Comparison of ENCODE assay signal across 8 mouse cellular contexts in the genomic region with DNA sequence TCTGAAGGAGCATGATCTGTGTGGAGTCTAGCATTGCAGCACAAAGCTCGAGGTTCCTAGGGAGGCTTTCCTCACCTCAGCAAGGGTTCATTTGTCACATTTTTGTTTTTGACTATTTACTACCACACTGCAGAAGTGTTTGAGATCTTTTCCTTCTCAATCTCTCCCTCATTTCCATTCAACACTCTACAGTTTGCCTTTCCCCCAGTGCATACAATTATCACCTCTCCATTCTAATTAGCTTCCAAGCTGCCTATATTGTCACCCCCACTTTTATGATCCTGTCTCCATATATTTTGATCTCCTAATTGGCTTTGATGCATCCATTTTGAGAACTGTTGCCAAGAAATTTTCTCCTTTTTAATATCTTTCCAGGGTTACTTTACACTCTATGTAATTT.
"Had no signal": no experiment of that assay in that cellular context is flagged by ENCODE, and none has a peak within 500 bp of the region (broad histone marks: within the 10 kb centered on the region; RNA-seq: fewer than 3 reads in every experiment).

No protein-coding gene starts in this region.

- H3K4me2 ChIP-seq: limb, embryonic 13.5 days; midbrain, embryonic 13.5 days; stomach, embryonic 15.5 days had no signal

- ATAC-seq: midbrain, embryonic 13.5 days had no signal

- H3K27ac ChIP-seq: kidney, postnatal 0 days; limb, embryonic 13.5 days; liver, embryonic 14.5 days; midbrain, embryonic 13.5 days; stomach, embryonic 15.5 days had no signal

- H3K4me1 ChIP-seq: midbrain, embryonic 13.5 days; stomach, embryonic 15.5 days had no signal

- H3K36me3 ChIP-seq: limb, embryonic 13.5 days; midbrain, embryonic 13.5 days; stomach, embryonic 15.5 days had no signal

- H3K9me3 ChIP-seq: limb, embryonic 13.5 days; midbrain, embryonic 13.5 days; stomach, embryonic 15.5 days had no signal

- DNase-seq: layer of hippocampus, adult 9-11 months; lung, adult 18-20 months; right cerebral cortex, postnatal 14 days had no signal

- H3K4me3 ChIP-seq: limb, embryonic 13.5 days; midbrain, embryonic 13.5 days; stomach, embryonic 15.5 days had no signal

- H3K9ac ChIP-seq: limb, embryonic 13.5 days; liver, embryonic 14.5 days; midbrain, embryonic 13.5 days; stomach, embryonic 15.5 days had no signal

- H3K27me3 ChIP-seq: limb, embryonic 13.5 days; midbrain, embryonic 13.5 days; stomach, embryonic 15.5 days had no signal
